Mouse (Mus musculus) megakaryocyte, embryonic 14.5 days (primary cell): ENCODE measurements around the gene Cpne2.

Experiments used
- FLI1 ChIP-seq: IDR thresholded peaks from 2 replicates; pipeline ENCODE4 v1.6.1; 2012; ENCODE audit warnings: low read length, inconsistent platforms, mixed read lengths
- GATA1 ChIP-seq: IDR thresholded peaks from 3 replicates; pipeline ENCODE4 v1.6.1; 2012; ENCODE audit warnings: mixed read lengths, low read length, inconsistent platforms, borderline replicate concordance

DNA sequence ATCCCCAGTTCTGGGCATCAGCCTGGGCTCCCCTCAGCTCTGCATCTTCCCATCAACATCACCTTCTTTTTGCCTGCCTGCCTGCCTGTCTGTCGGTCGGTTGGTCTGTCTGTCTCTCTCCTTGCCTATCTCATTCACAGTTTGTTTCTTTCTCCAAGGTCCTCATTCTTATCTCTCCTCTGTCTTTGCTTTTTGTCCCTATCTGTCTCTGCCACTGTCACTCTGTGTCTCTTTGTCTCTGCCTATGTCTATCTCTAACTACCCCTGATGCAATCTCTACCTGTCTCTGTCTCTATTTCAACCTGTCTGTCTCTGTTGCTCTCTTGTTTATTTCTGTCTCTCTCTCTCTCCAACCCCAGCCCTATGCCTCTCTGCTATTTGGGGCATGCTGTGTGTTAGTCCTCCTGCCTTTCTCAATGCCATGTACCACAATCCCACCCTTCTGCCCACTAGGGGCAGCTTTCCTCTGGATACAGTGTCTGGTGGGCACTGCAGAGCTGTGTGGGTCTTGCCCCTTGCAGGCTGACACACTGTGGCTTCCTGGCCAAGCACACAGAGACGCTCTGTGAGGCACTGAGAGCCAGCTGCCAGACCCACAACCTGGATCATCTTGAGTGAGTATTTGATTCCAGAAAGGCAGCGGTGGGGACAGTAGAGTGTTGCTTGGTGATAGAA is 42.8 kb upstream of the Cpne2 start:
- TF ChIP-seq GATA1, result no peak
- TF ChIP-seq FLI1, result no peak
